Mouse (Mus musculus) embryonic facial prominence, embryonic 13.5 days (tissue): ENCODE data around the gene Fam181b. TPM values are rescaled to one million over a fixed set of nuclear protein-coding genes. Genes with fewer than 3 reads are reported as not detected.
A peak's percentile ranks its signal among the peaks of the same experiment; 100 is the strongest.

Experiments used
- ATAC-seq: fragments of 200-750 bp; cut with Nextera tagmentation; 2 replicates; pipeline ENCODE4 v1.8.0; 2017; ENCODE audit warnings: low read depth; ENCODE audit not compliant: insufficient number of reproducible peaks, insufficient read depth, low FRiP score, low TSS enrichment
- H3K27ac ChIP-seq: fragments of 300-500 bp; sonication (generic); 2 replicates; pipeline ENCODE4 v1.5.1; 2015; ENCODE audit warnings: moderate library complexity, mild to moderate bottlenecking, inconsistent platforms
- H3K27me3 ChIP-seq: fragments of 300-500 bp; sonication (generic); 2 replicates; pipeline ENCODE4 v1.6.1; 2015; ENCODE audit warnings: mild to moderate bottlenecking, inconsistent platforms
- H3K36me3 ChIP-seq: fragments of 300-500 bp; sonication (generic); 2 replicates; pipeline ENCODE4 v1.6.1; 2015; ENCODE audit warnings: mild to moderate bottlenecking, inconsistent platforms
- H3K4me1 ChIP-seq: fragments of 300-500 bp; sonication (generic); 2 replicates; pipeline ENCODE4 v1.6.1; 2015; ENCODE audit warnings: inconsistent platforms
- H3K4me2 ChIP-seq: fragments of 300-500 bp; sonication (generic); 2 replicates; pipeline ENCODE4 v1.6.1; 2015; ENCODE audit warnings: moderate library complexity, mild to moderate bottlenecking, inconsistent platforms
- H3K4me3 ChIP-seq: fragments of 300-500 bp; sonication (generic); 2 replicates; pipeline ENCODE4 v1.5.1; 2015; ENCODE audit warnings: mild to moderate bottlenecking, inconsistent platforms
- H3K9ac ChIP-seq: fragments of 300-500 bp; sonication (generic); 2 replicates; pipeline ENCODE4 v1.6.1; 2015; ENCODE audit warnings: mild to moderate bottlenecking, inconsistent platforms
- H3K9me3 ChIP-seq: fragments of 300-500 bp; sonication (generic); 2 replicates; pipeline ENCODE4 v1.6.1; 2016; ENCODE audit warnings: inconsistent platforms
- WGBS: fragments of 180-500 bp; shearing (Covaris S2); methylation state at CpG from one replicate; pipeline ENCODE4 v1.1.7; 2015; ENCODE audit warnings: mixed read lengths; 5-methylcytosine and 5-hydroxymethylcytosine counted together
- polyA plus RNA-seq: library from polyadenylated mRNA; unstranded; fragments of >200 nt; fragmentation: Nextera tagmentation; extraction: Ambion mirVana; gene quantifications from 2 replicates; pipeline ENCODE4 v1.2.1, GENCODE M21; 2015

The Fam181b gene
- polyA plus RNA-seq: 7.8 and 9.0 TPM in 2 replicates

DNA sequence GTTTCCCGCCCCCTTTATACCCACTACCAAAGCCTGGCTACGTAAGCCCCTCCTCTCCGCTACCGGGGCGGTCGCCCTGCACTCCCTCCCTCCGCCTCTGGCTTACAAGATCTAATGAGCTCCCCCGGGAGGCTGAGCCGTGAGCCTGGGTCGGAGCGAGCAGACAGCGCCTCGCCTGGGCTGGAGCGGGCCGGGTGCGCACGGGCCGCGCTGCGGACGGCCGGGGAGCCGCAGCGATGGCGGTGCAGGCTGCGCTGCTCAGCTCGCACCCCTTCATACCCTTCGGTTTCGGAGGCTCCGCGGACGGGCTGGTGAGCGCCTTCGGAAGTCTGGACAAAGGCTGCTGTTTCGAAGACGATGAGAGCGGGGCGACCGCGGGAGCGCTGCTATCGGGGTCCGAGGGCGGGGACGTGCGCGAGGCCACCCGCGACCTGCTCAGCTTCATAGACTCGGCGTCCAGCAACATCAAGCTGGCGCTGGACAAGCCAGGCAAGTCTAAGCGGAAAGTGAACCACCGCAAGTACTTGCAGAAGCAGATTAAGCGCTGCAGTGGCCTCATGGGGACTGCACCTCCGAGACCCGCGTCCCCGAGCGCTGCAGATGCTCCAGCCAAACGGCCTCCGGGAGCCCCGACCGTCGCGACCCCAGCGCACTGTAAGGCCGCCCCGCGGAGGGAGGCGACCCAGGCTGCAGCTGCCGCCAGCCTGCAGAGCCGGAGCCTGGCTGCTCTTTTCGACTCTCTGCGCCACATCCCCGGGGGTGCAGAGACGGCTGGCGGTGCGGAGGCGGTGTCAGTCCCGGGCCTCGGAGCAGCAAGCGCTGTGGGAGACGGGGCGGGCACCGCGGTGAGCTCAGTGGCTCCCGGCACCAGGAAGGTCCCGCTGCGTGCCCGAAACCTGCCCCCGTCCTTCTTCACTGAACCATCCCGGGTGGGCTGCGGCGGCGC is at the start of gene Fam181b:
Gene Fam181b, plus strand, starts transcription at position 81 of the 946 bp plus-strand sequence.
- peak within 1 kb of the TSS; percentile 86 for H3K4me2 ChIP-seq
- no peaks in the 10 kb centered on the region for H3K9me3 ChIP-seq
- peak within 1 kb of the TSS; percentile 77 for H3K9ac ChIP-seq
- peak; percentile 91 for ATAC-seq
- no peaks in the 10 kb centered on the region for H3K36me3 ChIP-seq
- H3K4me1 ChIP-seq: peaks cover 14% of the 10 kb centered on the region
- peaks cover 29% of the 10 kb centered on the region for H3K27me3 ChIP-seq
- H3K27ac ChIP-seq: peak within 1 kb of the TSS; percentile 73
- under 1% methylated on average over 84 of the region's 96 CpGs for WGBS
- H3K4me3 ChIP-seq: peak within 1 kb of the TSS; percentile 67

DNA sequence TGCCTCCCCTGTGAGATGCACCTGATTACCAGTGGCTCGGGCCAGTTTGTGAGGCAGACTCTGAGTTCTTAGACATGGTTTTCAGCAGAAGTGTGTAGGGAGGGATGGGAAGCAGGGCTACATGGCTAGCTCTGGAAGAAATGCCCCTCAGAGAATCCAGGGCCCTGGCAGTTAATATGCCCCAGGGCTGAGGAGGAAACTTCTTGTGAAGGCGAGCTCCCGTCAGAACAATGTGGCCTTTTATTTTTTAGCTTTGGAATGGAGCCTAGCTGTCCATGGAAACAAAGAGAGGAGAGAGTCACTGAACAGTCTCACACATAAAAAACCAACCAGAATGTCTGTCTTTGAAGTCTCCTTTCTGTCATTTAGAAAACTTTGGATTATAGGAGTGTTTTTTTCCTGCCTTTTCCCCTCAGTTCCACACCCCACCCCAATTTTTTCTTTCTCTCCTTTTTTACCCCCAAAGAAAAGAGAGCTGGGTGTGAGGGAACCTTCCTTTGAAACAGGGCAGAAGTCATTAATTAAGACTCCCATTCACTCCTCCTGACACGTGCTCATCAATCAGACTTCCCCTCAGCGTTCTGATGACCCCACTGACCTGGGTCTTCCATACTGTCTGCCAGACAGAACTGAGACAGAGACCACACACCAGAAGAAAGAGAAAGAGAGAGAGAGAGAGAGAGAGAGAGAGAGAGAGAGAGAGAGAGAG is 41.7 kb upstream of the Fam181b start:
- WGBS: 13% methylated on average over 5 of the region's 5 CpGs
- Histone ChIP-seq H3K9me3 (no peaks in the 10 kb centered on the region), H3K9ac (no peak overlapping the region), H3K27me3 (no peaks in the 10 kb centered on the region), H3K4me3 (no peak overlapping the region), H3K36me3 (no peaks in the 10 kb centered on the region), H3K4me2 (no peak overlapping the region), H3K4me1 (no peaks in the 10 kb centered on the region), H3K27ac (no peak overlapping the region)
- ATAC-seq: no peak

DNA sequence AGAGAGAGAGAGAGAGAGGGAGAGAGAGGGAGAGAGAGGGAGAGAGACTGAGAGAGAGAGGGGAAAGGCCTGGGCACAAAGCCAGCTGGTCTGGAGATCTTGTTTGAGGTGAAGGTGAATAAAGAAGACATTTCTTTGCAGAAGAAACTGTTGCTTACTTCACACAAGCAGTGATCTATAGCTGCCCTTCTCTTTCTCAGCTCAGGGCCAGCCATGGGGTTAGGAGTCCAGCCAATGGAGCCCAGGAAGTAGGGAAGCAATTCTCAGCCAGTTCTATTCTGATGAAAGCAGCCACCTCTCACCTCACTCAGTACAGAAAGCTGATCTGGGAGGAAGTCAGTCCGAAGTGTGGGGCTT is 41.2 kb upstream of the Fam181b start:
- H3K9ac ChIP-seq: no peak overlapping the region
- no peaks in the 10 kb centered on the region for H3K9me3 ChIP-seq
- no peak overlapping the region for H3K27ac ChIP-seq
- no peak for ATAC-seq
- 38% methylated on average over 1 of the region's 1 CpGs for WGBS
- no peak overlapping the region for H3K4me2 ChIP-seq
- no peak overlapping the region for H3K4me3 ChIP-seq
- no peaks in the 10 kb centered on the region for H3K27me3 ChIP-seq
- H3K36me3 ChIP-seq: no peaks in the 10 kb centered on the region
- no peaks in the 10 kb centered on the region for H3K4me1 ChIP-seq

DNA sequence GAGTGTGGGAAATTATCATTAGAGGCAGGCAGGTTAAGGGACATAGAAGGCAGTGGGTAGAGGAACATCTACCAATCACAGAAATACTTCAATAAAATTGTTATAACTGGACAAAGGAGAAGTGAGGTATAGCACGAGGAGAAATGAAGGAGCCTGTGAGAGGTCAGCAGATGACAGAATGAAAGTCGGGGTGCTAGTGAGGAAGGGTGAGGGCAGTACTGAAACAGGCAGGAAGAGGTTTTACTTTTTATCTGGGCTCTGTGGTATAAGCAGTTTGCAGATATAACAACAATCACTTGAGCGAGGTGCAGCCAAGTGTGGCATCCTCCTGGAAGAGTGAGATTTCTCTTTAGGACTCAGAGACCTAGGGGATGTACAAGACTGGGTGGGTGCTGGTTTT is 40.1 kb upstream of the Fam181b start:
- Histone ChIP-seq H3K4me2 (no peak overlapping the region), H3K36me3 (no peaks in the 10 kb centered on the region), H3K4me3 (no peak overlapping the region), H3K9ac (no peak overlapping the region), H3K27me3 (no peaks in the 10 kb centered on the region), H3K27ac (no peak overlapping the region), H3K4me1 (no peaks in the 10 kb centered on the region), H3K9me3 (no peaks in the 10 kb centered on the region)
- 83% methylated on average over 3 of the region's 3 CpGs for WGBS
- ATAC-seq: no peak

GRCm38 (mm10) chr7:93044359-93044758 is 35.3 kb upstream of the Fam181b start:
- no peaks in the 10 kb centered on the region for H3K27me3 ChIP-seq
- H3K9me3 ChIP-seq: no peaks in the 10 kb centered on the region
- no peaks in the 10 kb centered on the region for H3K4me1 ChIP-seq
- H3K4me3 ChIP-seq: no peak overlapping the region
- no peak overlapping the region for H3K4me2 ChIP-seq
- no peak overlapping the region for H3K27ac ChIP-seq
- no peak overlapping the region for H3K9ac ChIP-seq
- no peaks in the 10 kb centered on the region for H3K36me3 ChIP-seq
- 66% methylated on average over 3 of the region's 3 CpGs for whole genome bisulfite sequencing
- no peak for ATAC-seq

- Histone ChIP-seq H3K27me3 (no peaks in the 10 kb centered on the region), H3K4me2 (no peak overlapping the region), H3K4me1 (no peaks in the 10 kb centered on the region), H3K9me3 (no peaks in the 10 kb centered on the region), H3K27ac (no peak overlapping the region), H3K4me3 (no peak overlapping the region), H3K9ac (no peak overlapping the region), H3K36me3 (no peaks in the 10 kb centered on the region)
- 85% methylated on average over 1 of the region's 1 CpGs for WGBS
- ATAC-seq: no peak
Measured at GRCm38 (mm10) chr7:93044788-93045187, 34.9 kb upstream of the Fam181b start.

DNA sequence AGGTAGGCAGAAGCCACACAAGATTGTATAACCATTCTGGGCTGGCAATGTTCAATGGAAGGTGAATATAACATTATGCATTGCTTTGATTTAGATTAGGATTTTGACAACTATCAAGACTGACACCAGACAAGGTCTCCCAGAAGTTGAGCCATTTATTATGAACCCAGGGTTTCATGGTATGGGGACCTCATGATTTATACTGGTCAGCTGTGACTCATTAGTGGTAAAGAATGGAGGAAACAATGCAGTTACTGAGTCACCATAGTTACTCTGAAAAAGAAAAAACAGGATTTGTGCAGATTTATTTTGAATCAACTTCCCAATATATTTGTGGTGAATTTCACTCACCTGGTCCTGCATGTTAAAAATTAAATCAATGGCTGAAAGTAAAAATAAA is 18.8 kb upstream of the Fam181b start:
- no peaks in the 10 kb centered on the region for H3K36me3 ChIP-seq
- no peaks in the 10 kb centered on the region for H3K27me3 ChIP-seq
- H3K4me3 ChIP-seq: no peak overlapping the region
- ATAC-seq: no peak
- H3K27ac ChIP-seq: no peak overlapping the region
- H3K4me2 ChIP-seq: no peak overlapping the region
- H3K9me3 ChIP-seq: no peaks in the 10 kb centered on the region
- H3K4me1 ChIP-seq: no peaks in the 10 kb centered on the region
- no peak overlapping the region for H3K9ac ChIP-seq

DNA sequence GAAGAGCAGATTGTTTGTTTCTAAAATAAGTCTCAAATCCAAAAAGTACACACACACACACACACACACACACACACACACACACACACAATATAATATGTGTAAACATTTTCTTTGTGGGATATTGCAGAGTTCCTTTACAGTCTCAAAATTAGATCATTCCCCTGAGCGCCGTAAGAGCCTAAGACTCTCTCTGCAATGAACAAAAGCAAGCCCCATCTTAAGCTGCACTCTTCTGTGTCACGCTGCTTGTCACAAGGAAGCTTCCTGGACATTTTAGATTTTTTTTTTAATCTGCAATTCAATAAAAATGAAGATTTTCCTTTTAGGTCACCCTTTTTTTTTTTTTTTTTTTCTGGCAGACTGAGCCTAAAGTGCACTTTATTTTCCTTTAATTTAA is 17.9 kb upstream of the Fam181b start:
- Histone ChIP-seq H3K27ac (no peak overlapping the region), H3K4me2 (no peak overlapping the region), H3K36me3 (no peaks in the 10 kb centered on the region), H3K27me3 (no peaks in the 10 kb centered on the region), H3K9me3 (no peaks in the 10 kb centered on the region), H3K4me3 (no peak overlapping the region), H3K4me1 (no peaks in the 10 kb centered on the region), H3K9ac (no peak overlapping the region)
- WGBS: 32% methylated on average over 3 of the region's 3 CpGs
- ATAC-seq: no peak

- WGBS: 32% methylated on average over 6 of the region's 6 CpGs
- H3K27ac ChIP-seq: no peak overlapping the region
Measured at GRCm38 (mm10) chr7:93062189-93062588, 17.5 kb upstream of the Fam181b start.

GRCm38 (mm10) chr7:93067464-93068015 is 12.1 kb upstream of the Fam181b start:
- Histone ChIP-seq H3K36me3 (no peaks in the 10 kb centered on the region), H3K9ac (no peak overlapping the region), H3K4me2 (peak overlapping the region; percentile 20; the same call in 1 of the 2 replicates), H3K27me3 (no peaks in the 10 kb centered on the region), H3K27ac (no peak overlapping the region), H3K4me1 (peaks cover 7% of the 10 kb centered on the region), H3K4me3 (no peak overlapping the region), H3K9me3 (no peaks in the 10 kb centered on the region)
- WGBS: 28% methylated on average over 7 of the region's 7 CpGs
- ATAC-seq: no peak

More at GRCm38 (mm10) chr7:93062189-93062588, 17.5 kb upstream of the Fam181b start:
- H3K9me3 ChIP-seq: no peaks in the 10 kb centered on the region
- H3K27me3 ChIP-seq: no peaks in the 10 kb centered on the region
- H3K4me1 ChIP-seq: peaks cover under 1% of the 10 kb centered on the region; the same call in 1 of the 2 replicates
- H3K4me2 ChIP-seq: no peak overlapping the region
- no peak overlapping the region for H3K9ac ChIP-seq
- no peaks in the 10 kb centered on the region for H3K36me3 ChIP-seq
- H3K4me3 ChIP-seq: no peak overlapping the region
- ATAC-seq: no peak

DNA sequence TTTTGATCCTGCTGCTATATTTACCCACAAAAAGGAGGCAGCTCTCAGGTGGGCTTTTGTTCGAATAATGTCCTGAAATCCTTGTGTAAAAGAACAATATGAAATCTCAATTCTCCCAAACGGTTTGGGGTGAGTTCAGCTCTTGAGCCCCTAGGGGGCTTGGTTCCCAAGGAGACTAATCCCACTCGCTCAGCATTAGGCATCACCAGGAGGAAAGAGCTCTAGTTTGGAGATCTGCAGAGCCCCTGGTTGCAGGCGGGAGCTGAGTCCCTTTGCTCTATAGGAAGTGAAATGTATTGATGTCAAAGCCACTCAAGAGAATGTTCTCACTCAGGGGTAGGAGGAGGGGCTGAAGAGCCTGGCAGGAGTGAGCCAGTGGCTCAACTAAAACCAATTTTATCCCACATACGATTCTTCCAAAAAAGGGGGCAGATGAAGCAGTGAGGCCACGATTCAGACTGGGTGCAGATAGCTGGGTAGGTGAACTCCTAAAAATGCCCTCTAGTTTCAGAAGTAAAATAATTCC is 3.2 kb upstream of the Fam181b start:
- H3K9me3 ChIP-seq: no peaks in the 10 kb centered on the region
- H3K4me3 ChIP-seq: no peak overlapping the region
- no peak overlapping the region for H3K4me2 ChIP-seq
- peaks cover 9% of the 10 kb centered on the region for H3K4me1 ChIP-seq
- peaks cover 20% of the 10 kb centered on the region for H3K27me3 ChIP-seq
- no peaks in the 10 kb centered on the region for H3K36me3 ChIP-seq
- no peak overlapping the region for H3K9ac ChIP-seq
- WGBS: 7% methylated on average over 6 of the region's 6 CpGs
- ATAC-seq: no peak
- no peak overlapping the region for H3K27ac ChIP-seq
